Mouse (Mus musculus) heart, postnatal 14 days (tissue): ENCODE data around the gene Aurkaip1. TPM values are rescaled to one million over a fixed set of nuclear protein-coding genes. Genes with fewer than 3 reads are reported as not detected.
"Not testable (repeated sequence)": the region's sequence is repeated elsewhere in the genome, so short reads cannot be mapped to it uniquely, and the experiment has no call there.

Experiments used
- DNase-seq, 2 experiments: peaks; one replicate each; pipeline ENCODE4 v3.0.0; 2021 to 2022
- intact Hi-C: fragments of 180-260 bp; cut with DNase I; formaldehyde crosslinking; loops from one replicate; pipeline ENCODE4 v1.15.1; 2025
- long read RNA-seq, 2 experiments: library from polyadenylated mRNA; stranded (forward); transcript quantifications; one replicate each; pipeline ENCODE4 v2.0.0; 2021
- total RNA-seq, 2 experiments: library from RNA; stranded (reverse); gene quantifications; 2 replicates each; pipeline ENCODE4 v1.2.3; 2021

The Aurkaip1 gene
- 10 to 100 TPM; 96.4 to 97.5 TPM for total RNA-seq
- long read RNA-seq, experiment 1, transcript Aurkaip1-201 (4 exons, 1,159 nt), result major isoform, 99 of 122 reads
- long read RNA-seq, experiment 1, transcript Aurkaip1-203 (3 exons, 1,029 nt), result minor isoform, 7 of 122 reads
- long read RNA-seq, experiment 1, transcript Aurkaip1-202 (4 exons, 773 nt), result minor isoform, 7 of 122 reads
- long read RNA-seq, experiment 1, partial matches to known transcripts, result 0 of 122 reads
- long read RNA-seq, experiment 1, other reads (novel, unspliced or antisense), result 9 of 122 reads
- long read RNA-seq, experiment 2, transcript Aurkaip1-202 (4 exons, 773 nt), result minor isoform, 6 of 93 reads
- long read RNA-seq, experiment 2, transcript Aurkaip1-201 (4 exons, 1,159 nt), result major isoform, 74 of 93 reads
- long read RNA-seq, experiment 2, partial matches to known transcripts, result 2 of 93 reads
- long read RNA-seq, experiment 2, other reads (novel, unspliced or antisense), result 8 of 93 reads

DNA sequence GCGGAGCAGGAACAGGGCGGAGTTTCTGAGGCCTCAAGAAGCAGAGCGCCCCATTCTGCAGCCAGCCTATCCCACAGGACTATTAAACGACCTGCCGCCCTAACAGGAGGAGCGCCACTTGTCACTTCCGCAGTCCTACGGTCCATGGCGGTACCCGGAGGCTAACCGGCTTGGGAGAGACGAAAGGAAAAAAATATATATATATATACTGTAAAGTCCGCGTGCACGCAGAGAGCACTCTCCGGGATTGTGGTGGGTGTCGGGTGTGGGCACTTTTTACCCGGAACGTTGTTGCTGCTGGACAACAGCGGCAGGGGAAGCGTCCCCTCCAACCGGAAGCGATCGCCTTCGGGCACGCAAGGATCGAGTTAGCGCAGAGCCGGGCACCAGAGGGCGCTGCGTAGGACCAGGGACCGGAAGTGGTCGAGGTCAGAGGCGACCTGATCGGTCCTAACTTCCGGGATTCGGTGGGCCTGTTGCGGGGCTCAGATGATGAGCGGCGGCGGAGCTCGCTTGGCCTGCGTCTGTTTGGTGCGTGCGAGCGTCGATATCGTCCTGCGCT lies at the start of gene Aurkaip1:
TSS of gene Aurkaip1 (plus strand) at position 68 of the 562 bp plus-strand sequence.
- intact Hi-C loops, result no loop called here
- peak; percentile 95 to 97 for DNase-seq

DNA sequence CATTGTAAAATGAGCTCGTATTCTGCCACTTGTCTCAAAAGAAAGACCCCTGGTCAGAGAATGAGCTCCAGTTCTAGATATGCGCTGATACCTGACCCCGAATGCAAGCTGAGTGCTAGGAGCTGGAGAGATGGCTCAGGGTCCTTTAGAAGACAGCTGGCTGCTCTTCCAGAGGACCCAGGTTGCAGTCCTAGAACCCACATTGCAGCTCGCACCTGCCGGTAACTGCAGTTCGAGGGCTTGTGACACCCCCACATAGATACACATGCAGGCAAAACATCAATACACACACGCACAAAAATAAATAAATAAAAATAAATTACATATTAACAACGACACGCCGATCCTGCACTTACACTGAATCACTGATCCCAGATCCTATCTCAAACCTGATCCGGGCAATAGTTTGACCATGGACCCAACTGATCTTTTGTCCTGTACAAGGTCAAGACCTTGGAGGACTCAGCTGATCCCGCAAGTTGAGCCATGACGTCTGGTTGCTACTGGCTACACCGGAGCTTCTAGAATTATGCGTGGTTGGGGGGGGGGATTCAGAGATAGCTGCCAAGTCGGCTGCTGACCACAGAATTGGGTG lies 47.5 kb upstream of the Aurkaip1 start:
- intact Hi-C loops, result loop anchor here (1.0 kb wide), 1 partner anchor 14 kb away; no protein-coding TSS in a partner anchor

DNA sequence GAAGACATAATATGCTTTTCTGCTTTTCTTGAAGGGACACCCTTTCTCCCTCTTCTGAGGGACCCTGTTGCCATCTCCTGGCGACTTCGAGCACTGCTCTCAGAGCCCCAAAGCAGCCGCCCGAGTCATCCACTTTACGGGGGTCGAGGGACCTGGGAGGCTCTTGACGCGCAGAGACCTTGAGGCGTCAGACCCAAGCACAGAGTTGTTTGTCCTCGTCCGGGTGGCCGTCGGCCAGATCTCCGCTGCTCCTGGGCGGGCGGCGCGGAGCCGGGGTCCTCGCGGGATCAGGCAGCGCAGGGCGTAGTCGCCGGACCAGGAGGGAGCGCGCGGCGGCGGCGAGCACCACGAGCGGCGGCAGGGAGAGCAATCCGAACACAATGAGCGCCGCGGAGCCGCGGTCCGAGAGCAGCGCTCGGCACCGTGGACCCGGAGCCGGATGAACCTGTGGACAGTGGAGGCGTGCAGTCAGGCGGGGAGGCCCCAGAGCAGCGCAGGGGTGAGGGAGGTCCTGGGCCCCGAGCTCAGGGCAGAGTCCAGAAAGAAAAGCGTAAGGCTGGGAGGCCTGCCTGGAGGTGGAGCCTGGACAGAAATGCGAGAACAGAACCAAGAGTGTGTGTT lies 46.9 kb upstream of the Aurkaip1 start:
- DNase-seq, result peak; percentile 84 to 88
- intact Hi-C loops, result loop anchor here (1.0 kb wide), 1 partner anchor 15 kb away; no protein-coding TSS in a partner anchor

More for the DNA sequence above, 47.5 kb upstream of the Aurkaip1 start:
- no peak for DNase-seq

DNA sequence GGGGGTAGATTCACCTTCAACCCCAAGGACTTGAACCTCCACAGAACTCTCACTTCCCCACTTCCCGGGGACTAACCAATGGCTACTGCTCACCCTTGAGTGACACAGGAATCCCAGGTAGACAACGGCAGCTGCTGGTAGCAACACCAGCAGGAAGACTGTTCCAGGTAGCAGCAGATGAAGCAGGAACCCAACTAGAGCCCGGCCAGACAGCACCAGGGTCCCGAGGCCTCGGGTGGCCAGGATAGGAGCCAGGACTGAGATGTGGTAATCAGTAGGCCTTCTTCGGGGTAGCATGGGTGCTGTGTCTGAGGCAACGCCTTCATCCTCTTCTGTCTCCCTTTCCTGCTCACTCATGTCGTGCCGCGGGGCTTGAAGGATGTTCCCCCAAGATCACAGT lies 45.8 kb upstream of the Aurkaip1 start:
- DNase-seq, result no peak
- intact Hi-C loops, result no loop called here

DNA sequence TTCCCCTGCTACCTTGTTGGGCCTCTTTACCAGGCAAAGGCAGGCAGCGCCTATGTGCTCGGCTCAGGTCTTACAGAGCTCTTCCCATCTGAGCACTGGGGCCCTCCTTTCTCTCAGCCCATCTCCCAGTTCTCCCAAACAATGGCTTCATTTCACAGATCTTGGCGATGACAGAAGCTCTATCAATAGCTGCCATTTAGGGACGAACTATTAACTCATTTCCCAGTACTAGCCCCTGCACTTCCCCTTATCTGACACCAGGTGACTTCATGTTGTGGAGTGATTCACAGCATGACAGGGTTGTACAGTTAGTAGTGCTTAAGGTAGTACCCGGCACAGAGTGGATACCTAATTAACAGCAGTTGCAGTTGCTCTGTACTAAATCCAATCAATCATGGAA lies 45.3 kb upstream of the Aurkaip1 start, which contains the start of gene Tmem88b:
TSS of gene Tmem88b (minus strand) at position 56 of the 400 bp plus-strand sequence.
- intact Hi-C loops, result no loop called here

DNA sequence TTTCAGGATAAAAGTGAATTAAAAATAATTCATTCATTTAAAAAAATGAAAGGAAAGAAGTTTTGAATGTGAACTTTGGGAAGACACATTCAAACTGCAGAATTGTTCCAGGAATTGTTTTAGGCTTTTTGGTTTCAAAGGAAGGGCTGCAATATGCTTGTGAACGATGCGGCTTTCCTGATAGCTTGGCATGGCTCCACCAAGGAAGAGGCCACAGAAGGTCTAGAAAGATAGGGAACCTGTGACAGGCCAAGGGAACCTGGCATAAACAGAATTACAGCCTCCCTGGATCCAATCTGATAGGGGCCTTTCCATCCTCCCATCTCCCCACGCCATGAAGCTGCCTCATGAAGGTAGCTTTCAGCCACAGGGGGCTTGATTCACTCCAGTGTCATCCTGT lies 42.8 kb upstream of the Aurkaip1 start:
- DNase-seq, result no peak
- intact Hi-C loops, result no loop called here

More for the DNA sequence above, 45.3 kb upstream of the Aurkaip1 start, which contains the start of gene Tmem88b:
- no peak for DNase-seq

DNA sequence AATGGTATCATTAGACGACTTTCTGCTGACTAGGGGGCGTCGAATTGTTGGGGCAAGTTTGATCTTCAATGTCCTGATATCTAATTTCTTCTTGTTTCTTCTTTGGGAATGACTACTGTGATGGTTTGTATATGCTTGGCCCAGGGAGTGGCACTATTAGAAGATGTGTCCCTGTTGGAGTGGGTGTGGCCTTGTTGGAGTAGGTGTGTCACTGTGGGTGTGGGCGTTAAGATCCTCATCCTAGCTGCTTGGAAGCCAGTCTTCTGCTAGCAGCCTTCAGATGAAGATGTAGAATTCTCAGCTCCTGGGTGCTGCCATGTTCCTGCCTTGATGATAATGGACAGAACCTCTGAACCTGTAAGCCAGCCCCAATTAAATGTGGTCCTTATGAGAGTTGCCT lies 42.2 kb upstream of the Aurkaip1 start:
- DNase-seq, intact Hi-C loops: not testable (repeated sequence)

DNA sequence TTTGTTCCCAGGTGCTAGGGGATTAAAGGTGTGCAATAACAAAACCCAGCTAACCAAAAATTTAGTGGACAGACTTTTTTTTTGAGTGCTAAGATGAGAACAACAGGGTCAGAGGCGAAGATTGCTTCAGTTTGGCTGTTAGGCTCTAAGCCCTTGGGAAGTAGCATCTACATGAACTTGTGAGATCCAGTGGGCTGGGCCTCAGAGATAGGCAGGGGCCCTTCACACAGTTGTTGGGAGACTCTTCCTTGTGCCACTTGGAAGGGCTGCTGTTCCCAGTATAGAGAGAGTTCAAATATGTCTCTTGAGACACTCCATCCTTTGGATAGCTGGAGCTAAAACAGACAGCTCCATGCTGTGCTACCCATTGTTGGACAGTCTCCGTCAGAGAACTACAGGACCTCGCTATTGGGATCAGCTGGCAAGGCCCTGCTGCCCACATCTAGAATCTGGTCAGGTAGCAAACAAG lies 41.0 kb upstream of the Aurkaip1 start, which contains the start of gene Ankrd65:
TSS of gene Ankrd65 (plus strand) at position 419 of the 469 bp plus-strand sequence.
- intact Hi-C loops, result no loop called here
- DNase-seq, result no peak

DNA sequence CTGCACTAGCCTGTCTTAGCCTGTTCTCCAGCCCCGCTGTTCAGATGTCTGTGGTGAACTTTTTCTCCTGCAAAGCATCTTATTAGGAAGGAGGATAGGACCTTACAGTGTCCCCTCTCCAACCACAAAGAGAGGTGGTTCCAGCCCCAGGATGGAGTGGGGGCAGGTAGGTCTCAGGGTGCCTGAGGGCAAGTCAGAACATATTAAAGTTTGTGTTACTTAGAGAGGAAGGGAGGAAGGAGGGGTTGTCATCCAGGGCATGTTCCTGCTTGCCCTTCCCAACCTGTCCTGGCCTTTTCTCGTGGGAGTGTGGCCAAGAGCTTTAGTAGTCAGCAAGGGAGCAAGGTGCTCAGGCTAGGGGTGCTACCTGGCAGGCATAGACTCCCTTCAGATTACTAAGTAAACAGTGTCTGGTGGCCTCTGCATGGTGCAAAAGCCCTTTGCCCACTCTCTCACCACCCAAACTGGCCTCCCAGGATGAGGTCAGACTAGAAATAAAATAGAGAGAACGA lies 40.4 kb upstream of the Aurkaip1 start:
- DNase-seq, result no peak
- intact Hi-C loops, result no loop called here

DNA sequence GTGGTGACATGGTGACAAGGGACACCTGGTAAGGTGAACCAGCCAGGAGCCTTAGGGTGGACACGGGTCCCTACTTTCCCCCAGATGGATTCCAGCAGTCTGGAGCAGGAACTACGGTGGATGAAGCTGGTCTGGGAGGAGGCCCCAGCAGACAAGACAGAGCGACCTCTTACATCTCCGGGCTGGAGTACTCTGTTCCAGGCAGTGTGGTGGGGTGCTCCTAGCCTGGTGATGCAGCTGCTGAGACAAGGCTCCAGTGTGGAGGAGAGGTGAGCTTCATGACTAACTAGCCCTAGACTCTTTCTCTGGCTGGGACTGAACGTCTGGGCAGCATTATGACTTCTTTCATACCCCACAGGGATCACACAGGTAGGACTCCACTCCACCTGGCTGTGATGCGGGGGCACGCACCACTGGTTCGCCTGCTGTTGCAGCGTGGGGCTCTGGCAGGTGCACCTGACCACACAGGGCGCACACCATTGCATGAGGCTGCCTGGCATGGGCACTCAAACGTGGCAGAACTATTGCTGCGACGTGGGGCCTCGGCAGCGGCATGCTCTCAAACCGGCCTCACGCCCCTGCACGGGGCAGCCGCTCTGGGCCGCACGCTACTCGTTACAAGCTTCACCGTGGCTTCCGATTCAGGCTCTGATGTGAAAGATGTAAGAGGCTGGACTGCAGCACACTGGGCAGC lies 39.7 kb upstream of the Aurkaip1 start:
- DNase-seq, result no peak
- intact Hi-C loops, result no loop called here

DNA sequence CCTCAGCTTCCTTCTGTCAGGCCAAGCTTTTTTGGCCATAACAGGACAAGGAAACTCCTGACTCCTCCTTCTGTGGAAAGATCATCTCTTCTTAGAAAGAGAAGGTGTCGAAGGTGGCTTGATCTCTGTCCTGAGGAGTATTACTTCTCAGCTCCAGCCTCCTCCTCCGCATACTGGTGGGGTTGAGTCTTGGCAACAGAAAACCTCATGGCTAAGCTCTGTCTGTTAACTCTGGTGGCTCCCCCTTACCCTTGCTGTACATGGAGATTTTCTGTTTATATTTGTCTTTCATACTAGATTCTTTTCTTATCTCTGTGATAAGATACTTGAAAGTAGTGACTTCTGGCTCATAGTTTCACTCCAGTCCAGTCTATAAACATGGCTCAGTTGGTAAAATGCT lies 37.3 kb upstream of the Aurkaip1 start:
- intact Hi-C loops, result no loop called here
- DNase-seq, result no peak

DNA sequence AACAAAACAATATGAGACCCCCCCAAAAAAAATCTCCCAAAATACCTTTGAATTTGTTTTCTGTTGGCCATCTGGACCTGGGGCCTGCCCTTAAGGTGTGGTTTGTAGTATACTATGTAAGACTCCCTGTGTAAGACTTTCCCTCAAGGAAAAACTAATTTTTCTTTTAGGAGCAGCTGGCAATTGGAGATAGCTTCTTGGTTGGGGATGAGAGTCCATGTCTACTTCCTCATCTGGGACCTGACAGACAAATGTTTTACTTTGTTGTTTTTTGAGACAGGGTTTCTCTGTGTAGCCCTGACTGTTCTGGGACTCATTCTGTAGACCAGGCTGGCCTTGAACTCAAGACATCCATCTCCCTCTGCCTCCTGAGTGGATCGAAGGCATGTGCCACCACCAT lies 29.0 kb upstream of the Aurkaip1 start:
- intact Hi-C loops, result loop anchor here (5.0 kb wide), 1 partner anchor 35 kb away; no protein-coding TSS in a partner anchor
- DNase-seq, result no peak

DNA sequence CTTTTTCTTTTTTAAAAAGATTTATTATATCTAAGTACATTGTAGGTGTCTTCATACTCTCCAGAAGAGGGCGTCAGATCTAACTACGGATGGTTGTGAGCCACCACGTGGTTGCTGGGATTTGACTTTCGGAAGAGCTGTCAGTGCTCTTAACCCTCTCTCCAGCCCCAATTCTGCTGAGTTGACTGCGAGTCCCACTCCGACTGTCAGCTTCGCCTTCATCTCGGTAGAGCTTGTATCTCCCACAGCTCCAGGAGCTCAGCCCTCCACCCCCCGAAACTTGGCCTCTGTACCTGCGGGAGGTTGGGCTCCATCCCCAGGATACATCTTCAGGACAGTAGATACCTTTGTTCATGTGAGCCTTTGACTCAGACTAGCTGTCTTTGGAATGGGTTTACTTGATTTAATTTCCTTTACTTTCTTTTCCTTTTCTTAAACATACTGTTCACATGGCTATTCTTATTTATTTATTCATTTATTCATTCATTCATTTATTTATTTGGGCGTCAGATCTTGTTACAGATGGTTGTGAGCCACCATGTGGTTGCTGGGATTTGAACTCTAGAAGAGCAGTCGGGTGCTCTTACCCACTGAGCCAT lies 28.2 kb upstream of the Aurkaip1 start, which contains the start of gene Mrpl20:
TSS of gene Mrpl20 (plus strand) at position 138 of the 599 bp plus-strand sequence.
- intact Hi-C loops, result loop anchor here (5.0 kb wide), 1 partner anchor 36 kb away; no protein-coding TSS in a partner anchor
- no peak for DNase-seq

DNA sequence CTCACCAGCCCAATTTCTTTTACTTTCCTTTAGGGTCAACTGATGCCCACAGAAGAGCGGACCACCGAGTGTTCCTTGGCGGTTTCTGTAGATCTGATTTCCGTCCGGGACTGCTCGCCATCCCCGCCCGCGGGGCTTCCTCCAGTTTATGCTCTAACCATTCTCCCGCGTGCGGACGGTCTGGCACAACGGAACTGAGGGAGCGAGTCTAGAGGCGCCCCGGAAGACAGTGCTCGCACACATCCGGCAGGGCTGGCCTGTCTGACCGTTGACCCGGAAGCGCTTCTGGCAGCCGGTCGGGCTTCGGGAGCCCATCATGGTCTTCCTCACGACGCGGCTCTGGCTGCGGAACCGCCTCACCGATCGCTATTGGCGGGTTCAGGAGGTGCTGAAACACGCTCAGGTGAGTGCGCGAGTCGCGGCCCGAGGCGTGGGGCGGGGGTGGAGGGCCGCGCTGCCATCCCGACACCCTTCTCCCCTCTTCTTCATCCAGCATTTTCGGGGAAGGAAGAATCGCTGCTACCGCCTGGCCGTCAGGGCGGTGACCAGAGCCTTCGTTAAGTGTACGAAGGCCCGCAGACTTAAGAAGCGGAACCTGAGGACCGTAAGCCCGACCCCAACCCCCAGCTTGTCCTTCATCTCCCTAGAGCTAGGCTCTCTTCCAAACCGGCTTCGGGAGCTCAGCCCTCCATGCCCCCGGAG lies 27.6 kb upstream of the Aurkaip1 start:
- intact Hi-C loops, result loop anchor here (5.0 kb wide), 1 partner anchor 36 kb away; no protein-coding TSS in a partner anchor
- DNase-seq, result peak; percentile 97 to 99

DNA sequence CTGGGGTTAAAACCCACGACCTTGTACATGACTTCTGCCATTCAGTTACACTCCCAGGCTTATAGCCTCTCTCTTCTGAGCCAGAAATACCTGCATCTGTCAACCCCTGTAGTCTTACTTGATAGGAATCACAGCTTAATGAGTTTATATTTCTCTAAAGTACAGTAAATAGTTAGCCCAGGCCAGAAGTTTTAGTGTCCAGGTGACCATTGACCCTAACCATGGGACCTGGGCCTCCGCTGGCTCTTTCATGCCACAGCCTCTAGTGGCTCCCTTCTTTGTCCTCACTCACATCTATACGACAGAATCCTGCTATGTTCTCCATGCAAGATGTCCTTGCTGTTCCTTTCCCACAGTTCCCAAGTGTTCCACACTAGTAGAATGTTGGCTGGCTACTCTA lies 23.2 kb upstream of the Aurkaip1 start:
- no peak for DNase-seq
- intact Hi-C loops, result no loop called here

DNA sequence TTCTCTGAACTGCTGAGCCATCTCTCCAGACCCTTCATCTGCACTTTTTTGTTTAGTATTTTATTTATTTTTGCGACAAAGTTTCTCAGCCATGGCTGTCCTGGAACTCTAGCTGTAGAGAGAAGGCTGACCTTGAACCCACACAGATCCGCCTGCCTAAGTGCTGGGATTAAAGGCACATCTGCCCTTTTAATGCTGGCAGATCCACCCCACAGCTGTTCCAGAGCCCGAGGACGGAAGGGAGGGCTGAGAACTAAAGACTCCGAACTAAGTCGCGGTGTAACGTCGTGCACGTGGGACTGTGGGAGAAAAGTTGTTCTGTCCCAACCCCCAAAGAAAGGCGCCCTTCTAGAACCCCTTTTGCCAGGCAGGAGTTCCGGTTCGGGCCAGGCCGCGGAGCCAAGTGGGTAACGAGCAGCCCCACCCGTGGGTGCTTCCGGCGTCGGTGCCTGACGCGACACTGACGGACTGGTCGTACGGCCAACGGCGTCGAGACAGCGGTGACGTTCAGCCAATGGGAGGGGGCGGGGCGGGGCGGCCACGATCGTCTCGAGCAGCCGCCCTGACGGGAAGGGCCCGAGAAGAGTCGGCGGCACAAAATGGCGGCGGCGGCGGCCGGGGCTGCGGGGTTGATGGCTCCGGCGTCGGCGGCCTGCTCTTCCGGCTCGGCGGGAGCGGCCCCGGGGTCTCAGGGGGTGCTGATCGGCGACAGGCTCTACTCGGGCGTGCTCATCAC lies 19.0 kb upstream of the Aurkaip1 start, which contains the start of gene Ccnl2:
TSS of gene Ccnl2 (plus strand) at position 561 of the 736 bp plus-strand sequence.
- intact Hi-C loops, result no loop called here
- peak; percentile 91 to 93 for DNase-seq

DNA sequence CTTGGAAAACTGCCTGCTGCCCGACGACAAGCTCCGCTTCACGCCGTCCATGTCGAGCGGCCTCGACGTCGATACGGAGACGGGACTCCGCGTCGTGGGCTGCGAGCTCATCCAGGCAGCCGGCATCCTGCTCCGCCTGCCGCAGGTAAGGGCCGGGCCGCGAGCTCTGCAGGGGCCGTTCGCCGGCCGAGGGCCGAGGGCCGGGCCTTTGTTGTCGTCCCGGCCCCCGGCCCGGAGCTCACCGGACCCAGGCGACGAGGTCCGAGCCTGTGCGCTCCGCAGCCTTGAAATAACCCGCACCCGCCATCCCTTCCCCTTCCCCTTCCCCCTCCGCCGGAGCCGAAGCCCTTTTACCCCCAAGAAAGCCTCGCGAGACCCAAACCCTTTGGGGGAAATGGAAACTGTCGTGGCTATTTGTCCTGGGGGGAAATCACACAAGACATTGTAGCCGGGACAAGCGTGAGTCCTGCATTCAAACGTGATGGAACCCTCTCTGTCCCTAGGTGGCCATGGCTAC lies 18.3 kb upstream of the Aurkaip1 start:
- DNase-seq, result peak in 1 of 2 experiments; percentile 44
- intact Hi-C loops, result no loop called here
